Mouse (Mus musculus) limb, embryonic 14.5 days (tissue): ENCODE measurements at regions not wholly inside any gene's neighbourhood (a gene's known extent, or its start where the extent isn't known, plus 50 kb on each side); places are given as distances from the start of the nearest gene placed in this dataset.
A peak's percentile ranks its signal among the peaks of the same experiment; 100 is the strongest.

Experiments
- ATAC-seq: fragments of 200-750 bp; cut with Nextera tagmentation; 2 replicates; pipeline ENCODE4 v1.8.0; 2017; ENCODE audit warnings: low read depth, moderate number of reproducible peaks, moderate TSS enrichment; ENCODE audit not compliant: low FRiP score
- DNase-seq: peaks from one replicate; pipeline ENCODE4 v3.0.0-alpha.2; 2015; ENCODE audit warnings: low spot score
- H3K27ac ChIP-seq: fragments of 300-500 bp; sonication (generic); replicated peaks from 2 replicates; pipeline ENCODE4 v1.5.1; 2014; ENCODE audit warnings: low read depth, mild to moderate bottlenecking, low read length, moderate library complexity, mixed read lengths
- H3K27me3 ChIP-seq: fragments of 300-500 bp; sonication (generic); 2 replicates; pipeline ENCODE4 v1.6.1; 2014; ENCODE audit warnings: low read length, mixed read lengths; ENCODE audit not compliant: control insufficient read depth, insufficient read depth
- H3K36me3 ChIP-seq: fragments of 300-500 bp; sonication (generic); 2 replicates; pipeline ENCODE4 v1.6.1; 2014; ENCODE audit warnings: mild to moderate bottlenecking, low read length, moderate library complexity, mixed read lengths; ENCODE audit not compliant: control insufficient read depth, insufficient read depth
- H3K4me1 ChIP-seq: fragments of 300-500 bp; sonication (generic); 2 replicates; pipeline ENCODE4 v1.6.1; 2014; ENCODE audit warnings: antibody characterized with exemption, low read length, mixed read lengths; ENCODE audit not compliant: control insufficient read depth, insufficient read depth
- H3K4me2 ChIP-seq: fragments of 300-500 bp; sonication (generic); replicated peaks from 2 replicates; pipeline ENCODE4 v1.6.1; 2014; ENCODE audit warnings: low read depth, mild to moderate bottlenecking, low read length, moderate library complexity; ENCODE audit not compliant: severe bottlenecking
- H3K4me3 ChIP-seq: fragments of 300-500 bp; sonication (generic); replicated peaks from 2 replicates; pipeline ENCODE4 v1.5.1; 2014; ENCODE audit warnings: low read length
- H3K9ac ChIP-seq: fragments of 300-500 bp; sonication (generic); 2 replicates; pipeline ENCODE4 v1.6.1; 2014; ENCODE audit warnings: mild to moderate bottlenecking, low read depth, low read length, moderate library complexity; ENCODE audit not compliant: severe bottlenecking
- H3K9me3 ChIP-seq: fragments of 300-500 bp; sonication (generic); 2 replicates; pipeline ENCODE4 v1.6.1; 2016; ENCODE audit warnings: low read length; ENCODE audit not compliant: control insufficient read depth
- POLR2A ChIP-seq: fragments of 200-500 bp; IDR thresholded peaks from 2 replicates; pipeline ENCODE4 v1.8.0; 2012; ENCODE audit warnings: inconsistent platforms, mild to moderate bottlenecking, moderate library complexity, borderline replicate concordance; ENCODE audit not compliant: insufficient read depth, insufficient read length; ENCODE audit errors: extremely low read depth
- WGBS: fragments of 180-500 bp; shearing (Covaris S2); extraction: QIAGEN DNeasy Blood & Tissue Kit; methylation state at CpG from one replicate; pipeline ENCODE4 v1.1.7; 2014; 5-methylcytosine and 5-hydroxymethylcytosine counted together

GRCm38 (mm10) chr4:66542833-66543436 lies 138.5 kb upstream of the Astn2 start:
- WGBS, result 72% methylated on average over 4 of the region's 4 CpGs
- no peak overlapping the region for H3K4me3 ChIP-seq
- no peak overlapping the region for H3K27ac ChIP-seq
- no peaks in the 10 kb centered on the region for H3K27me3 ChIP-seq
- no peak for TF ChIP-seq POLR2A
- DNase-seq, result no peak
- H3K4me2 ChIP-seq, result no peak overlapping the region
- H3K9me3 ChIP-seq, result no peaks in the 10 kb centered on the region
- no peak overlapping the region for H3K9ac ChIP-seq
- H3K4me1 ChIP-seq, result no peaks in the 10 kb centered on the region
- no peaks in the 10 kb centered on the region for H3K36me3 ChIP-seq
- ATAC-seq, result no peak

GRCm38 (mm10) chr4:66524456-66524855 lies 120.0 kb upstream of the Astn2 start:
- ATAC-seq (no peak), DNase-seq (no peak)
- Histone ChIP-seq H3K4me3 (no peak overlapping the region), H3K4me2 (no peak overlapping the region), H3K9ac (no peak overlapping the region), H3K4me1 (no peaks in the 10 kb centered on the region), H3K27ac (no peak overlapping the region), H3K27me3 (no peaks in the 10 kb centered on the region), H3K9me3 (no peaks in the 10 kb centered on the region), H3K36me3 (no peaks in the 10 kb centered on the region)
- 69% methylated on average over 5 of the region's 5 CpGs for WGBS
- TF ChIP-seq POLR2A, result no peak

- H3K4me1 ChIP-seq, result no peaks in the 10 kb centered on the region
- DNase-seq, result no peak
- no peak overlapping the region for H3K27ac ChIP-seq
- no peak for ATAC-seq
- whole genome bisulfite sequencing, result 75% methylated on average over 2 of the region's 2 CpGs
- H3K4me3 ChIP-seq, result no peak overlapping the region
- no peaks in the 10 kb centered on the region for H3K9me3 ChIP-seq
- H3K27me3 ChIP-seq, result no peaks in the 10 kb centered on the region
- no peak overlapping the region for H3K4me2 ChIP-seq
- H3K9ac ChIP-seq, result no peak overlapping the region
- no peak for TF ChIP-seq POLR2A
- H3K36me3 ChIP-seq, result no peaks in the 10 kb centered on the region
These were observed 119.5 kb upstream of the Astn2 start for GRCm38 (mm10) chr4:66523886-66524245.

- H3K27me3 ChIP-seq, result no peaks in the 10 kb centered on the region
- H3K4me1 ChIP-seq, result no peaks in the 10 kb centered on the region
- ATAC-seq, result no peak
- H3K9ac ChIP-seq, result no peak overlapping the region
- 48% methylated on average over 8 of the region's 8 CpGs for WGBS
- H3K36me3 ChIP-seq, result no peaks in the 10 kb centered on the region
- no peak overlapping the region for H3K4me2 ChIP-seq
- H3K4me3 ChIP-seq, result no peak overlapping the region
- H3K27ac ChIP-seq, result no peak overlapping the region
- H3K9me3 ChIP-seq, result no peaks in the 10 kb centered on the region
- TF ChIP-seq POLR2A, result no peak
- DNase-seq, result peak; percentile 14
These were observed 119.0 kb upstream of the Astn2 start for GRCm38 (mm10) chr4:66523238-66523885.

- Histone ChIP-seq H3K9me3 (no peaks in the 10 kb centered on the region), H3K4me2 (no peak overlapping the region), H3K4me1 (no peaks in the 10 kb centered on the region), H3K36me3 (no peaks in the 10 kb centered on the region), H3K9ac (no peak overlapping the region), H3K27me3 (no peaks in the 10 kb centered on the region), H3K4me3 (no peak overlapping the region), H3K27ac (no peak overlapping the region)
- ATAC-seq (no peak), DNase-seq (no peak)
- 76% methylated on average over 2 of the region's 2 CpGs for WGBS
- TF ChIP-seq POLR2A, result no peak
These were observed 117.8 kb upstream of the Astn2 start for GRCm38 (mm10) chr4:66522097-66522809.
